In genomic region chr3:34020382-34021258, GRCm38 (mm10) we compare ENCODE assay signal across 8 mouse cellular contexts. TPM values are rescaled to one million over a fixed set of nuclear protein-coding genes. Genes with fewer than 3 reads are reported as not detected.
DNase-seq lines count a peak whose midpoint lies in the region; ATAC-seq lines count a peak whose summit lies in the region.

No protein-coding gene starts in this region.

- no peak for ATAC-seq in CD4-positive, CD25-positive, alpha-beta regulatory T cell, adult 4 months
- peak; percentile 19; the same call in 1 of the 2 replicates for ATAC-seq in embryonic facial prominence, embryonic 14.5 days (ENCODE audit: low read depth)

- no peaks in the 10 kb centered on the region for H3K36me3 ChIP-seq in embryonic facial prominence, embryonic 14.5 days (ENCODE audit: control insufficient read depth, insufficient read depth, low read length)
- no peaks in the 10 kb centered on the region for H3K36me3 ChIP-seq in macrophage (ENCODE audit: inconsistent target)
- no peaks in the 10 kb centered on the region; the same call in 1 of the 2 replicates for H3K36me3 ChIP-seq in splenic B cell, adult 2 months (ENCODE audit: control insufficient read depth, insufficient read depth, low read length, poor library complexity, severe bottlenecking)

- H3K9me3 ChIP-seq in embryonic facial prominence, embryonic 14.5 days (ENCODE audit: control insufficient read depth, low read length) = no peaks in the 10 kb centered on the region

- WGBS in embryonic facial prominence, embryonic 14.5 days = 0% methylated on average over 25 of the region's 70 CpGs
- WGBS in macrophage (ENCODE audit: missing documents) = under 1% methylated on average over 63 of the region's 70 CpGs

- H3K27me3 ChIP-seq in embryonic facial prominence, embryonic 14.5 days (replicated peaks; ENCODE audit: control insufficient read depth, insufficient read depth, low read length) = no peaks in the 10 kb centered on the region
- no peaks in the 10 kb centered on the region for H3K27me3 ChIP-seq in splenic B cell, adult 2 months (ENCODE audit: control insufficient read depth, insufficient read depth, low read length, poor library complexity, severe bottlenecking)

- DNase-seq in CD4-positive, CD25-positive, alpha-beta regulatory T cell, adult 2 months (ENCODE audit: low read depth, low spot score) = peak; percentile 40
- DNase-seq in right cerebral cortex, postnatal 10 days (ENCODE audit: low spot score in 2 of 2) = peak; percentile 29 to 30
- no peak for DNase-seq in right cerebral cortex, adult 18-20 months
- peak; percentile 13 for DNase-seq in embryonic facial prominence, embryonic 14.5 days (ENCODE audit: low spot score)
- DNase-seq in induced T-regulatory cell, adult 2 months (ENCODE audit: low read depth) = peak; percentile 40
- peak; percentile 15 for DNase-seq in splenic B cell, adult 2 months (ENCODE audit: low read depth, low spot score)

- peak overlapping the region; percentile 97 for H3K4me3 ChIP-seq in embryonic facial prominence, embryonic 14.5 days (ENCODE audit: low read depth, low read length)
- H3K4me3 ChIP-seq in macrophage (ENCODE audit: inconsistent target) = peak overlapping the region; percentile 64

- H3K79me2 ChIP-seq in macrophage (ENCODE audit: inconsistent target) = peaks cover 51% of the 10 kb centered on the region

- peak overlapping the region; percentile 92 for H3K27ac ChIP-seq in embryonic facial prominence, embryonic 14.5 days (replicated peaks; ENCODE audit: low read depth, low read length)
- H3K27ac ChIP-seq in macrophage = no peak overlapping the region

- H3K4me2 ChIP-seq in embryonic facial prominence, embryonic 14.5 days (ENCODE audit: low read depth, low read length) = peak overlapping the region; percentile 71

- H3K4me1 ChIP-seq in embryonic facial prominence, embryonic 14.5 days (ENCODE audit: control insufficient read depth, insufficient read depth, low read length) = peaks cover 10% of the 10 kb centered on the region; the same call in 1 of the 2 replicates

- peak overlapping the region; percentile 100 for H3K9ac ChIP-seq in embryonic facial prominence, embryonic 14.5 days (ENCODE audit: low read depth, low read length)

RNA-seq across cellular contexts. Expression of gene Fxr1, which starts 0.9 kb away (rescaled TPM):
- 10 to 100 TPM; 45.6 to 48.5 TPM for polyA plus RNA-seq in CD4-positive, CD25-positive, alpha-beta regulatory T cell, adult 4 months (2017; shearing (Covaris generic))
- 78.8 and 82.4 TPM in 2 replicates for polyA plus RNA-seq in embryonic facial prominence, embryonic 14.5 days (2014; fragmentation: Nextera tagmentation; extraction: Ambion mirVana)
- 100 to 1,000 TPM; 155 to 264 (median 217) TPM for total RNA-seq in macrophage (2018; cell fraction: chromatin; rRNA removed)
- 100 to 1,000 TPM in 14 of 26 experiments, 10 to 100 TPM in 12; 87.2 to 124 (median 107) TPM for total RNA-seq in macrophage (2018; cell fraction: cytosol; rRNA removed)
- 100 to 1,000 TPM; 109 to 214 (median 144) TPM for total RNA-seq in macrophage (2018; cell fraction: nucleus; rRNA removed)
- 77.5 to 114 TPM (median 87.0 TPM) in 3 replicates for polyA plus RNA-seq in macrophage (2018)
